Mouse (Mus musculus): ENCODE data around the gene Srrm3. TPM values are rescaled to one million over a fixed set of nuclear protein-coding genes. Genes with fewer than 3 reads are reported as not detected.

Srrm3 gene
- polyA plus RNA-seq, 1 experiment from 2014 or later: 4.2 TPM

- 2% methylated on average over 4 of the region's 4 CpGs for WGBS
- H3K4me3 ChIP-seq: no peak overlapping the region
- peaks cover 30% of the 10 kb centered on the region for H3K4me1 ChIP-seq
- DNase-seq (ENCODE audit: extremely low spot score, low spot score): peak; percentile 71
- no peaks in the 10 kb centered on the region for H3K36me3 ChIP-seq (replicated peaks)
- no peak overlapping the region for H3K27ac ChIP-seq
- peaks cover 98% of the 10 kb centered on the region for H3K27me3 ChIP-seq (ENCODE audit: poor library complexity, severe bottlenecking)
- H3K9me3 ChIP-seq: no peaks in the 10 kb centered on the region
These were observed 48.5 kb downstream of the Srrm3 start for GRCm38 (mm10) chr5:135855156-135855555.

GRCm38 (mm10) chr5:135866662-135867061 is 60.0 kb downstream of the Srrm3 start:
- no peak for DNase-seq (ENCODE audit: extremely low spot score, low spot score)
- Histone ChIP-seq H3K27me3 (ENCODE audit: poor library complexity, severe bottlenecking) (peaks cover 96% of the 10 kb centered on the region), H3K4me3 (no peak overlapping the region), H3K27ac (no peak overlapping the region), H3K4me1 (peaks cover 20% of the 10 kb centered on the region), H3K36me3 (replicated peaks) (no peaks in the 10 kb centered on the region), H3K9me3 (0 out of 2 replicates have a peak, but pooled peaks cover 3% of the 10 kb centered on the region)
- WGBS: 38% methylated on average over 8 of the region's 8 CpGs

GRCm38 (mm10) chr5:135867637-135868593 is 61.2 kb downstream of the Srrm3 start:
- no peaks in the 10 kb centered on the region for H3K36me3 ChIP-seq (replicated peaks)
- 0 out of 2 replicates have a peak, but pooled peaks cover 3% of the 10 kb centered on the region for H3K9me3 ChIP-seq
- no peak for DNase-seq (ENCODE audit: extremely low spot score, low spot score)
- H3K27ac ChIP-seq: peak overlapping the region; percentile 69; the same call in 1 of the 2 replicates
- 1% methylated on average over 89 of the region's 89 CpGs for WGBS
- peaks cover 96% of the 10 kb centered on the region for H3K27me3 ChIP-seq (ENCODE audit: poor library complexity, severe bottlenecking)
- peaks cover 21% of the 10 kb centered on the region for H3K4me1 ChIP-seq
- H3K4me3 ChIP-seq: peak overlapping the region; percentile 59

GRCm38 (mm10) chr5:135868653-135869052 is 62.0 kb downstream of the Srrm3 start:
- H3K27ac ChIP-seq: 0 out of 2 replicates have a peak overlapping the region, but pooled peaks have one; percentile 51
- H3K27me3 ChIP-seq (ENCODE audit: poor library complexity, severe bottlenecking): peaks cover 96% of the 10 kb centered on the region
- H3K4me3 ChIP-seq: peak overlapping the region; percentile 59
- H3K4me1 ChIP-seq: peaks cover 29% of the 10 kb centered on the region
- DNase-seq (ENCODE audit: extremely low spot score, low spot score): no peak
- WGBS: under 1% methylated on average over 27 of the region's 27 CpGs
- 0 out of 2 replicates have a peak, but pooled peaks cover 3% of the 10 kb centered on the region for H3K9me3 ChIP-seq
- H3K36me3 ChIP-seq (replicated peaks): no peaks in the 10 kb centered on the region

- H3K4me3 ChIP-seq: no peak overlapping the region
- peaks cover 29% of the 10 kb centered on the region for H3K4me1 ChIP-seq
- H3K27ac ChIP-seq: no peak overlapping the region
- 64% methylated on average over 14 of the region's 14 CpGs for WGBS
- DNase-seq (ENCODE audit: extremely low spot score, low spot score): no peak
- H3K9me3 ChIP-seq: 0 out of 2 replicates have a peak, but pooled peaks cover 3% of the 10 kb centered on the region
- H3K36me3 ChIP-seq (replicated peaks): no peaks in the 10 kb centered on the region
- H3K27me3 ChIP-seq (ENCODE audit: poor library complexity, severe bottlenecking): peaks cover 99% of the 10 kb centered on the region
These were observed 63.2 kb downstream of the Srrm3 start for GRCm38 (mm10) chr5:135869661-135870423.

GRCm38 (mm10) chr5:135870505-135870904 is 63.8 kb downstream of the Srrm3 start:
- H3K9me3 ChIP-seq: 0 out of 2 replicates have a peak, but pooled peaks cover 3% of the 10 kb centered on the region
- no peak for DNase-seq (ENCODE audit: extremely low spot score, low spot score)
- peaks cover 29% of the 10 kb centered on the region for H3K4me1 ChIP-seq
- H3K4me3 ChIP-seq: no peak overlapping the region
- WGBS: 91% methylated on average over 5 of the region's 5 CpGs
- H3K36me3 ChIP-seq (replicated peaks): no peaks in the 10 kb centered on the region
- peaks cover 97% of the 10 kb centered on the region for H3K27me3 ChIP-seq (ENCODE audit: poor library complexity, severe bottlenecking)
- no peak overlapping the region for H3K27ac ChIP-seq

GRCm38 (mm10) chr5:135872996-135873395 is 66.3 kb downstream of the Srrm3 start:
- WGBS: 15% methylated on average over 16 of the region's 16 CpGs
- peaks cover 31% of the 10 kb centered on the region for H3K4me1 ChIP-seq
- no peaks in the 10 kb centered on the region for H3K36me3 ChIP-seq (replicated peaks)
- no peak for DNase-seq (ENCODE audit: extremely low spot score, low spot score)
- peak overlapping the region; percentile 21; the same call in 1 of the 2 replicates for H3K4me3 ChIP-seq
- H3K27ac ChIP-seq: 0 out of 2 replicates have a peak overlapping the region, but pooled peaks have one; percentile 31
- H3K27me3 ChIP-seq (ENCODE audit: poor library complexity, severe bottlenecking): peaks cover 73% of the 10 kb centered on the region
- 0 out of 2 replicates have a peak, but pooled peaks cover 3% of the 10 kb centered on the region for H3K9me3 ChIP-seq

- Histone ChIP-seq H3K36me3 (replicated peaks) (no peaks in the 10 kb centered on the region), H3K9me3 (0 out of 2 replicates have a peak, but pooled peaks cover 3% of the 10 kb centered on the region), H3K27me3 (ENCODE audit: poor library complexity, severe bottlenecking) (peaks cover 65% of the 10 kb centered on the region), H3K4me1 (peaks cover 25% of the 10 kb centered on the region), H3K4me3 (no peak overlapping the region), H3K27ac (0 out of 2 replicates have a peak overlapping the region, but pooled peaks have one; percentile 31)
- no peak for DNase-seq (ENCODE audit: extremely low spot score, low spot score)
- WGBS: 68% methylated on average over 9 of the region's 9 CpGs
These were observed 67.1 kb downstream of the Srrm3 start for GRCm38 (mm10) chr5:135873753-135874152.

- no peaks in the 10 kb centered on the region for H3K9me3 ChIP-seq
- H3K27ac ChIP-seq: 0 out of 2 replicates have a peak overlapping the region, but pooled peaks have one; percentile 53
- no peaks in the 10 kb centered on the region for H3K36me3 ChIP-seq (replicated peaks)
- WGBS: 30% methylated on average over 8 of the region's 8 CpGs
- DNase-seq (ENCODE audit: extremely low spot score, low spot score): no peak
- peaks cover 39% of the 10 kb centered on the region for H3K27me3 ChIP-seq (ENCODE audit: poor library complexity, severe bottlenecking)
- H3K4me3 ChIP-seq: peak overlapping the region; percentile 51
- H3K4me1 ChIP-seq: peaks cover 21% of the 10 kb centered on the region
These were observed 70.5 kb downstream of the Srrm3 start for GRCm38 (mm10) chr5:135877180-135877579.

GRCm38 (mm10) chr5:135877831-135878231 is 71.1 kb downstream of the Srrm3 start:
- peak overlapping the region; percentile 58; the same call in 1 of the 2 replicates for H3K27ac ChIP-seq
- peaks cover 32% of the 10 kb centered on the region for H3K27me3 ChIP-seq (ENCODE audit: poor library complexity, severe bottlenecking)
- 1% methylated on average over 16 of the region's 16 CpGs for WGBS
- peak overlapping the region; percentile 51 for H3K4me3 ChIP-seq
- peaks cover 20% of the 10 kb centered on the region for H3K4me1 ChIP-seq
- H3K9me3 ChIP-seq: no peaks in the 10 kb centered on the region
- no peak for DNase-seq (ENCODE audit: extremely low spot score, low spot score)
- H3K36me3 ChIP-seq (replicated peaks): no peaks in the 10 kb centered on the region

- no peak overlapping the region for H3K27ac ChIP-seq
- WGBS: 71% methylated on average over 13 of the region's 13 CpGs
- H3K4me1 ChIP-seq: peaks cover 12% of the 10 kb centered on the region
- peaks cover 15% of the 10 kb centered on the region for H3K27me3 ChIP-seq (ENCODE audit: poor library complexity, severe bottlenecking)
- no peak overlapping the region for H3K4me3 ChIP-seq
- DNase-seq (ENCODE audit: extremely low spot score, low spot score): no peak
- H3K9me3 ChIP-seq: no peaks in the 10 kb centered on the region
- H3K36me3 ChIP-seq (replicated peaks): no peaks in the 10 kb centered on the region
These were observed 72.9 kb downstream of the Srrm3 start for GRCm38 (mm10) chr5:135879449-135880158.

GRCm38 (mm10) chr5:135884641-135885040 is 78.0 kb downstream of the Srrm3 start:
- H3K36me3 ChIP-seq (replicated peaks): no peaks in the 10 kb centered on the region
- no peak for DNase-seq (ENCODE audit: extremely low spot score, low spot score)
- H3K9me3 ChIP-seq: no peaks in the 10 kb centered on the region
- 79% methylated on average over 6 of the region's 6 CpGs for WGBS
- H3K27me3 ChIP-seq (ENCODE audit: poor library complexity, severe bottlenecking): peaks cover 54% of the 10 kb centered on the region
- peaks cover 16% of the 10 kb centered on the region for H3K4me1 ChIP-seq
- H3K4me3 ChIP-seq: no peak overlapping the region
- no peak overlapping the region for H3K27ac ChIP-seq
